Mouse (Mus musculus) CH12.LX (cell line): ENCODE data around the gene Slc2a8.

Experiments
- CTCF ChIP-seq, 2 experiments: IDR thresholded peaks in 1 of 2; conservative IDR thresholded peaks in 1 of 2; 2 replicates each; pipeline ENCODE4 v1.5.1; 2011 to 2012; ENCODE audit warnings: low read depth in 2 of 2, low read length in 2 of 2, improper control_type of control experiment in 1 of 2, inconsistent platforms in 1 of 2, mild to moderate bottlenecking in 1 of 2, moderate library complexity in 1 of 2
- E2F4 ChIP-seq: IDR thresholded peaks from 2 replicates; pipeline ENCODE4 v1.6.1; 2011; ENCODE audit warnings: low read depth, low read length, improper control_type of control experiment; ENCODE audit not compliant: insufficient replicate concordance
- ELF1 ChIP-seq: IDR thresholded peaks from 2 replicates; pipeline ENCODE4 v1.6.1; 2014; ENCODE audit warnings: low read depth, mild to moderate bottlenecking, inconsistent platforms, low read length, improper control_type of control experiment
- EP300 ChIP-seq: IDR thresholded peaks from 2 replicates; pipeline ENCODE4 v1.6.1; 2011; ENCODE audit warnings: low read length, improper control_type of control experiment
- HCFC1 ChIP-seq: IDR thresholded peaks from 2 replicates; pipeline ENCODE4 v1.6.1; 2012; ENCODE audit warnings: low read depth, mild to moderate bottlenecking, inconsistent platforms, low read length, improper control_type of control experiment
- JUN ChIP-seq: IDR thresholded peaks from 2 replicates; pipeline ENCODE4 v1.6.1; 2011; ENCODE audit warnings: low read depth, mild to moderate bottlenecking, low read length, improper control_type of control experiment, moderate library complexity; ENCODE audit not compliant: insufficient read depth
- KAT2A ChIP-seq: IDR thresholded peaks from 2 replicates; pipeline ENCODE4 v1.6.1; 2012; ENCODE audit warnings: low read length, improper control_type of control experiment, inconsistent platforms; ENCODE audit not compliant: insufficient replicate concordance
- MAFK ChIP-seq: IDR thresholded peaks from 2 replicates; pipeline ENCODE4 v1.6.1; 2011; ENCODE audit warnings: low read length, improper control_type of control experiment; ENCODE audit not compliant: insufficient replicate concordance
- MAX ChIP-seq: IDR thresholded peaks from 2 replicates; pipeline ENCODE4 v1.6.1; 2011; ENCODE audit warnings: low read length, improper control_type of control experiment
- MEF2A ChIP-seq: IDR thresholded peaks from 2 replicates; pipeline ENCODE4 v1.6.1; 2014; ENCODE audit warnings: low read depth, mild to moderate bottlenecking, inconsistent platforms, low read length, improper control_type of control experiment, borderline replicate concordance
- POLR2AphosphoS2 ChIP-seq: IDR thresholded peaks from 2 replicates; pipeline ENCODE4 v1.6.1; 2011; ENCODE audit warnings: low read depth, low read length, improper control_type of control experiment
- ZC3H11A ChIP-seq: IDR thresholded peaks from 2 replicates; pipeline ENCODE4 v1.6.1; 2012; ENCODE audit warnings: low read depth, mild to moderate bottlenecking, inconsistent platforms, low read length, improper control_type of control experiment

GRCm38 (mm10) chr2:32926330-32927075, 55.4 kb downstream of the Slc2a8 start:
- no peak for TF ChIP-seq MEF2A
- no peak for TF ChIP-seq JUN
- TF ChIP-seq ZC3H11A, result no peak
- no peak for TF ChIP-seq POLR2AphosphoS2
- TF ChIP-seq HCFC1, result no peak
- TF ChIP-seq KAT2A, result no peak
- no peak for TF ChIP-seq CTCF (conservative IDR thresholded peaks at IDR 0.05 in 1 of 2, IDR thresholded peaks at IDR 0.05 in 1 of 2; ENCODE audit: low read depth in 2 of 2, low read length in 2 of 2)
- no peak for TF ChIP-seq ELF1
- no peak for TF ChIP-seq MAX
- TF ChIP-seq EP300, result no peak
- no peak for TF ChIP-seq MAFK
- TF ChIP-seq E2F4, result no peak
